In the genomic region with DNA sequence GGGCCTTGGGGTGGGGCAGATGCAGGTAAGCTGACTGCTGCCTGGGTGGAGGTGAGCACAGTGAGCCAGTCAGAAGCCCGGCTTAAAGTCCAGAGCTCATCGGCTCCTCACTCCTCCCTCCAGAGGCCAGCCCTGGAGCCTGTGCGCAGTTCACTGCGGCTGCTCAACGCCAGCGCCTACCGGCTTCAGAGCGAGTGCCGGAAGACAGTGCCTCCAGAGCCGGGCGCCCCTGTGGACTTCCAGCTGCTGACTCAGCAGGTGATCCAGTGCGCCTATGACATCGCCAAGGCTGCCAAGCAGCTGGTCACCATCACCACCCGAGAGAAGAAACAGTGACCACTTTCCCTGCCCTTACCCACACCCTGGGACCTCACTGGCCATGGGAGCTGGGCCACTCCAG, we compare ENCODE assay signal across 15 mouse cellular contexts. TPM values are rescaled to one million over a fixed set of nuclear protein-coding genes. Genes with fewer than 3 reads are reported as not detected.
A peak's percentile ranks its signal among the peaks of the same experiment; 100 is the strongest.
DNase-seq lines count a peak whose midpoint lies in the region; ATAC-seq and TF ChIP-seq lines count a peak whose summit lies in the region.
"Had no signal": no experiment of that assay in that cellular context is flagged by ENCODE, and none has a peak within 500 bp of the region (broad histone marks: within the 10 kb centered on the region; RNA-seq: fewer than 3 reads in every experiment).

No protein-coding gene starts in this region.

- no peaks in the 10 kb centered on the region for H3K9me3 ChIP-seq in kidney, embryonic 14.5 days (ENCODE audit: control insufficient read depth, low read length)
- no peaks in the 10 kb centered on the region for H3K9me3 ChIP-seq in CH12.LX (replicated peaks; ENCODE audit: low read length)
- H3K9me3 ChIP-seq in midbrain, embryonic 14.5 days (ENCODE audit: control insufficient read depth, low read length): no peaks in the 10 kb centered on the region
- H3K9me3 ChIP-seq: embryonic facial prominence, embryonic 15.5 days; liver, embryonic 15.5 days had no signal

- ATAC-seq in kidney, embryonic 14.5 days (ENCODE audit: low FRiP score, low TSS enrichment): no peak
- ATAC-seq in midbrain, embryonic 14.5 days (ENCODE audit: low FRiP score, low TSS enrichment): no peak
- ATAC-seq: forebrain, postnatal 0 days; hindbrain, embryonic 16.5 days had no signal

- no peaks in the 10 kb centered on the region for H3K79me2 ChIP-seq in CH12.LX (replicated peaks; ENCODE audit: control insufficient read depth, extremely low read depth, insufficient read depth, poor library complexity, severe bottlenecking)

- no peak overlapping the region; the same call in 1 of the 2 replicates for H3K9ac ChIP-seq in kidney, embryonic 14.5 days (ENCODE audit: low read depth, low read length)
- H3K9ac ChIP-seq in CH12.LX (ENCODE audit: insufficient read depth, low read depth): no peak overlapping the region
- no peak overlapping the region for H3K9ac ChIP-seq in midbrain, embryonic 14.5 days (replicated peaks; ENCODE audit: low read length)
- H3K9ac ChIP-seq: embryonic facial prominence, embryonic 15.5 days; forebrain, postnatal 0 days; liver, embryonic 15.5 days had no signal

- 88% methylated on average over 14 of the region's 14 CpGs for WGBS in kidney, embryonic 14.5 days
- 78% methylated on average over 14 of the region's 14 CpGs for WGBS in midbrain, embryonic 14.5 days

- no peaks in the 10 kb centered on the region for H3K27me3 ChIP-seq in kidney, embryonic 14.5 days (ENCODE audit: control insufficient read depth, insufficient read depth, low read length)
- H3K27me3 ChIP-seq in CH12.LX (replicated peaks): no peaks in the 10 kb centered on the region
- no peaks in the 10 kb centered on the region for H3K27me3 ChIP-seq in midbrain, embryonic 14.5 days (ENCODE audit: control insufficient read depth, insufficient read depth, low read length)
- H3K27me3 ChIP-seq: embryonic facial prominence, embryonic 15.5 days had no signal

- no peak overlapping the region for H3K4me2 ChIP-seq in kidney, embryonic 14.5 days (replicated peaks; ENCODE audit: low read depth, low read length)
- no peak overlapping the region for H3K4me2 ChIP-seq in CH12.LX (ENCODE audit: insufficient read depth, low read depth, poor library complexity, severe bottlenecking)
- H3K4me2 ChIP-seq in midbrain, embryonic 14.5 days (ENCODE audit: low read length): no peak overlapping the region
- H3K4me2 ChIP-seq: embryonic facial prominence, embryonic 15.5 days; liver, embryonic 15.5 days had no signal

- no peak for TF ChIP-seq POLR2A in CH12.LX (IDR thresholded peaks at IDR 0.05; ENCODE audit: low read depth, low read length)

- no peak for TF ChIP-seq RAD21 in CH12.LX (IDR thresholded peaks at IDR 0.05; ENCODE audit: low read depth, low read length)

- peak; percentile 16 for DNase-seq in cerebellum, adult 11 months
- no peak for DNase-seq in cerebellum, postnatal 14 days
- peak; percentile 86 for DNase-seq in kidney, adult 11 months
- no peak for DNase-seq in CH12.LX (ENCODE audit: extremely low read depth)
- peak; percentile 71 for DNase-seq in kidney, postnatal 10 days
- DNase-seq in right cerebral cortex, adult 18-20 months: no peak
- no peak for DNase-seq in midbrain, embryonic 14.5 days
- DNase-seq: forebrain, postnatal 0 days had no signal

- in situ Hi-C loops in CH12.LX (cut with MboI; ENCODE audit: low pct_ligation_motif_present, low pct_unique_long_range_greater_than_20kb, low sequenced_read_pairs): no loop called here

- peaks cover 8% of the 10 kb centered on the region; the same call in 1 of the 2 replicates for H3K4me1 ChIP-seq in kidney, embryonic 14.5 days (ENCODE audit: control insufficient read depth, insufficient read depth, low read length)
- H3K4me1 ChIP-seq in CH12.LX (ENCODE audit: control insufficient read depth in 1 of 2, insufficient read depth in 2 of 2): peaks cover 7 to 21% of the 10 kb centered on the region in 2 experiments
- peaks cover 5% of the 10 kb centered on the region for H3K4me1 ChIP-seq in midbrain, embryonic 14.5 days (ENCODE audit: control insufficient read depth, insufficient read depth, low read length)

- H3K4me3 ChIP-seq in kidney, embryonic 14.5 days (ENCODE audit: low read length): no peak overlapping the region
- no peak overlapping the region for H3K4me3 ChIP-seq in CH12.LX (replicated peaks in 1 of 3; ENCODE audit: low read depth in 2 of 3, low read length in 2 of 3, poor library complexity in 1 of 3)
- no peak overlapping the region for H3K4me3 ChIP-seq in midbrain, embryonic 14.5 days (replicated peaks; ENCODE audit: low read depth, low read length)
- H3K4me3 ChIP-seq: embryonic facial prominence, embryonic 15.5 days; liver, embryonic 15.5 days had no signal

- dilution Hi-C loops in CH12.LX (cut with MboI; ENCODE audit: extremely low pct_ligation_motif_present, extremely low pct_unique_long_range_greater_than_20kb, low sequenced_read_pairs): no loop called here

- TF ChIP-seq CTCF in CH12.LX (conservative IDR thresholded peaks at IDR 0.05 in 1 of 2, IDR thresholded peaks at IDR 0.05 in 1 of 2; ENCODE audit: low read depth in 2 of 2, low read length in 2 of 2): no peak

- TF ChIP-seq EP300 in CH12.LX (IDR thresholded peaks at IDR 0.05; ENCODE audit: low read length): no peak

- H3K27ac ChIP-seq in kidney, embryonic 14.5 days (ENCODE audit: low read depth, low read length): no peak overlapping the region
- no peak overlapping the region for H3K27ac ChIP-seq in CH12.LX (ENCODE audit: insufficient read depth, low read depth)
- H3K27ac ChIP-seq in midbrain, embryonic 14.5 days (replicated peaks; ENCODE audit: low read depth, low read length): no peak overlapping the region
- H3K27ac ChIP-seq: liver, embryonic 15.5 days had no signal

- H3K36me3 ChIP-seq in kidney, embryonic 14.5 days (ENCODE audit: control insufficient read depth, insufficient read depth, low read length): peaks cover 61% of the 10 kb centered on the region
- H3K36me3 ChIP-seq in CH12.LX (replicated peaks in 1 of 2; ENCODE audit: control insufficient read depth in 1 of 2, insufficient read depth in 1 of 2, low read length in 1 of 2): peaks cover 57 to 91% of the 10 kb centered on the region in 2 experiments
- peaks cover 59% of the 10 kb centered on the region for H3K36me3 ChIP-seq in midbrain, embryonic 14.5 days (ENCODE audit: control insufficient read depth, insufficient read depth, low read length)

TF ChIP-seq in CH12.LX, 34 proteins besides CTCF, POLR2A, EP300 and RAD21:
- no peak for TF ChIP-seq ETS1 (conservative IDR thresholded peaks at IDR 0.05; ENCODE audit: low read depth, low read length)
- TF ChIP-seq MAFK (IDR thresholded peaks at IDR 0.05; ENCODE audit: insufficient replicate concordance, low read length): peak; percentile 62; the same call in 1 of the 2 replicates
- TF ChIP-seq IRF4 (IDR thresholded peaks at IDR 0.05; ENCODE audit: low read depth, low read length): no peak
- no peak for TF ChIP-seq MAZ (IDR thresholded peaks at IDR 0.05; ENCODE audit: low read depth, low read length)
- no peak for TF ChIP-seq ZC3H11A (IDR thresholded peaks at IDR 0.05; ENCODE audit: low read depth, low read length)

RNA-seq across cellular contexts. Expression of gene Abhd15, which starts 8.6 kb away (rescaled TPM):
- 1.4 and 2.6 TPM in 2 replicates for polyA plus RNA-seq in kidney, embryonic 14.5 days (2014; fragmentation: Nextera tagmentation; extraction: Ambion mirVana)
- total RNA-seq in CH12.LX (2012; rRNA removed) (0.38 and 0.63 TPM in 2 replicates), CH12.LX (2014; rRNA removed) (0.08 and 0.11 TPM in 2 replicates)
- 0.23 and 0.38 TPM in 2 replicates for polyA plus RNA-seq in CH12.LX (2012; ENCODE audit: insufficient read length, low read depth)
- polyA plus RNA-seq in midbrain, embryonic 14.5 days (2014; fragmentation: Nextera tagmentation; extraction: Ambion mirVana): 1.8 and 2.0 TPM in 2 replicates

RNA-seq across cellular contexts. Expression of gene Trp53i13, which starts 9.5 kb away (rescaled TPM):
- polyA plus RNA-seq in kidney, embryonic 14.5 days (2014; fragmentation: Nextera tagmentation; extraction: Ambion mirVana): 36.9 and 37.4 TPM in 2 replicates
- total RNA-seq in CH12.LX (2012; rRNA removed): 11.1 and 12.8 TPM in 2 replicates
- 6.4 and 6.7 TPM in 2 replicates for total RNA-seq in CH12.LX (2014; rRNA removed)
- 12.6 and 14.9 TPM in 2 replicates for polyA plus RNA-seq in CH12.LX (2012; ENCODE audit: insufficient read length, low read depth)
- polyA plus RNA-seq in midbrain, embryonic 14.5 days (2014; fragmentation: Nextera tagmentation; extraction: Ambion mirVana): 11.7 and 12.0 TPM in 2 replicates

RNA-seq across cellular contexts. Expression of gene Gm10392, which starts 12.7 kb away (rescaled TPM):
- polyA plus RNA-seq in kidney, embryonic 14.5 days (2014; fragmentation: Nextera tagmentation; extraction: Ambion mirVana): not detected in 2 replicates
- total RNA-seq in CH12.LX (2012; rRNA removed) (0.13 TPM in 1 of 2 replicates, not detected in the other), CH12.LX (2014; rRNA removed) (0.30 TPM in 1 of 2 replicates, not detected in the other)
- polyA plus RNA-seq in CH12.LX (2012; ENCODE audit: insufficient read length, low read depth): 0.17 and 0.53 TPM in 2 replicates
- polyA plus RNA-seq in midbrain, embryonic 14.5 days (2014; fragmentation: Nextera tagmentation; extraction: Ambion mirVana): not detected in 2 replicates
- total RNA-seq: forebrain, postnatal 0 days; gastrocnemius, postnatal 4 days; left cerebral cortex, postnatal 14 days had no signal
- polyA plus RNA-seq: forebrain, postnatal 0 days; stomach, embryonic 16.5 days had no signal

RNA-seq across cellular contexts. Expression of gene Git1, which starts 12.9 kb away (rescaled TPM):
- polyA plus RNA-seq in kidney, embryonic 14.5 days (2014; fragmentation: Nextera tagmentation; extraction: Ambion mirVana): 18.1 and 19.3 TPM in 2 replicates
- 28.9 and 30.8 TPM in 2 replicates for total RNA-seq in CH12.LX (2012; rRNA removed)
- total RNA-seq in CH12.LX (2014; rRNA removed): 8.0 and 8.8 TPM in 2 replicates
- 53.3 and 57.8 TPM in 2 replicates for polyA plus RNA-seq in CH12.LX (2012; ENCODE audit: insufficient read length, low read depth)
- 23.1 and 25.1 TPM in 2 replicates for polyA plus RNA-seq in midbrain, embryonic 14.5 days (2014; fragmentation: Nextera tagmentation; extraction: Ambion mirVana)

RNA-seq across cellular contexts. Expression of gene Ankrd13b, which starts 16.8 kb away (rescaled TPM):
- 6.8 and 8.6 TPM in 2 replicates for polyA plus RNA-seq in kidney, embryonic 14.5 days (2014; fragmentation: Nextera tagmentation; extraction: Ambion mirVana)
- 1.7 and 1.9 TPM in 2 replicates for total RNA-seq in CH12.LX (2012; rRNA removed)
- total RNA-seq in CH12.LX (2014; rRNA removed): 0.53 and 0.55 TPM in 2 replicates
- 2.7 and 2.8 TPM in 2 replicates for polyA plus RNA-seq in CH12.LX (2012; ENCODE audit: insufficient read length, low read depth)
- 42.6 and 43.7 TPM in 2 replicates for polyA plus RNA-seq in midbrain, embryonic 14.5 days (2014; fragmentation: Nextera tagmentation; extraction: Ambion mirVana)

Comparison
In these comparisons a context has a peak if more than half of its experiments do, and no peak if none do; other contexts are left out.
1. DNase-seq: peak in cerebellum, adult 11 months (single experiment), kidney, adult 11 months (single experiment) and kidney, postnatal 10 days (single experiment); none in cerebellum, postnatal 14 days (0 of 2), CH12.LX (single experiment), right cerebral cortex, adult 18-20 months (single experiment) and midbrain, embryonic 14.5 days (single experiment).